Mouse (Mus musculus) embryonic facial prominence, embryonic 11.5 days (tissue): ENCODE data around the gene Tmem25. TPM values are rescaled to one million over a fixed set of nuclear protein-coding genes. Genes with fewer than 3 reads are reported as not detected.

ENCODE experiments used
- ATAC-seq: fragments of 200-750 bp; cut with Nextera tagmentation; replicated peaks from 2 replicates; pipeline ENCODE4 v1.8.0; 2017; ENCODE audit warnings: low read depth; ENCODE audit not compliant: insufficient number of reproducible peaks, low FRiP score, low TSS enrichment
- DNase-seq: peaks from one replicate; pipeline ENCODE4 v3.0.0-alpha.2; 2015; ENCODE audit warnings: low spot score
- H3K27ac ChIP-seq: fragments of 300-500 bp; sonication (generic); replicated peaks from 2 replicates; pipeline ENCODE4 v1.5.1; 2014; ENCODE audit warnings: mild to moderate bottlenecking, low read depth, low read length, control low read depth
- H3K27me3 ChIP-seq: fragments of 300-500 bp; sonication (generic); 2 replicates; pipeline ENCODE4 v1.6.1; 2014; ENCODE audit warnings: mild to moderate bottlenecking, low read length, moderate library complexity, mixed read lengths; ENCODE audit not compliant: control insufficient read depth, insufficient read depth
- H3K36me3 ChIP-seq: fragments of 300-500 bp; sonication (generic); replicated peaks from 2 replicates; pipeline ENCODE4 v1.6.1; 2014; ENCODE audit warnings: low read depth, mild to moderate bottlenecking, low read length, moderate library complexity, mixed read lengths; ENCODE audit not compliant: control insufficient read depth, insufficient read depth
- H3K4me1 ChIP-seq: fragments of 300-500 bp; sonication (generic); 2 replicates; pipeline ENCODE4 v1.6.1; 2014; ENCODE audit warnings: low read length, mixed read lengths; ENCODE audit not compliant: control insufficient read depth, insufficient read depth
- H3K4me2 ChIP-seq: fragments of 300-500 bp; sonication (generic); 2 replicates; pipeline ENCODE4 v1.6.1; 2014; ENCODE audit warnings: low read depth, mild to moderate bottlenecking, control low read depth, low read length, moderate library complexity
- H3K4me3 ChIP-seq: fragments of 300-500 bp; sonication (generic); 2 replicates; pipeline ENCODE4 v1.5.1; 2014; ENCODE audit warnings: low read depth, low read length, control low read depth
- H3K9ac ChIP-seq: fragments of 300-500 bp; sonication (generic); replicated peaks from 2 replicates; pipeline ENCODE4 v1.6.1; 2014; ENCODE audit warnings: mild to moderate bottlenecking, control low read depth, low read length
- H3K9me3 ChIP-seq: fragments of 300-500 bp; sonication (generic); replicated peaks from 2 replicates; pipeline ENCODE4 v1.6.1; 2016; ENCODE audit warnings: mild to moderate bottlenecking, low read length, inconsistent platforms, mixed read lengths; ENCODE audit not compliant: control insufficient read depth
- WGBS: fragments of 180-500 bp; shearing (Covaris S2); extraction: QIAGEN DNeasy Blood & Tissue Kit; methylation state at CpG from one replicate; pipeline ENCODE4 v1.1.7; 2014; 5-methylcytosine and 5-hydroxymethylcytosine counted together
- polyA plus RNA-seq: library from polyadenylated mRNA; unstranded; fragments of >200 nt; fragmentation: Nextera tagmentation; extraction: Ambion mirVana; gene quantifications from 2 replicates; pipeline ENCODE4 v1.2.1, GENCODE M21; 2014

Gene Tmem25
- polyA plus RNA-seq, 1 experiment from 2014 or later: 1.2 TPM

GRCm38 (mm10) chr9:44802808-44803450 is 3.8 kb upstream of the Tmem25 start, which contains the start of gene Ttc36:
TSS of gene Ttc36 (minus strand) at chr9:44803072.
- Histone ChIP-seq H3K4me2 (no peak within 1 kb of the TSS), H3K9ac (no peak within 1 kb of the TSS), H3K36me3 (peaks cover 18% of the 10 kb centered on the region), H3K27ac (no peak within 1 kb of the TSS), H3K9me3 (no peaks in the 10 kb centered on the region), H3K4me1 (no peaks in the 10 kb centered on the region), H3K27me3 (peaks cover 1% of the 10 kb centered on the region; the same call in 1 of the 2 replicates), H3K4me3 (no peak within 1 kb of the TSS)
- DNase-seq: no peak
- no peak for ATAC-seq
- 70% methylated on average over 4 of the region's 4 CpGs for WGBS

DNA sequence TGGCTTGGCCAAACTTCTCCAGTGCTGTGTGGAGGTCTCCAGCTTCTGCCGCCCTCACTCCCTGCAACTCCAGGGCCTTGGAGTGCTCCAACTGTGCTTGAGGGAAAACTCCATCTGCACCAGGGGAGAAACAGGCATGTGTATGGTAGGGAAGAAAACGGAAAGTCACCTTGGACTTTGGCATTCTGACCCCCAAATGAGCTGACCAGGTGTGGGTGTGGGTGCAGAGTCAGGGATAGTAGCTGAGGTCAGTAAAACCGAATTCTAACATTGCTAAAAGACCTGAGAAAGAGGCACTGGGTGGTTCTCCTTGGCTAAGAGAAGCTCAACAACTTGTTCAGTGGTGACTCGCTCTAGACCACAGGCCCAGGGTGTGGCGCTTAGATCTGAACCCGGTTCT is 2.6 kb upstream of the Tmem25 start:
- H3K9ac ChIP-seq: no peak overlapping the region
- ATAC-seq (no peak), DNase-seq (no peak)
- H3K27ac ChIP-seq: no peak overlapping the region
- no peaks in the 10 kb centered on the region for H3K4me1 ChIP-seq
- H3K36me3 ChIP-seq: peaks cover 11% of the 10 kb centered on the region
- H3K4me2 ChIP-seq: no peak overlapping the region
- no peaks in the 10 kb centered on the region for H3K9me3 ChIP-seq
- H3K27me3 ChIP-seq: peaks cover 3% of the 10 kb centered on the region; the same call in 1 of the 2 replicates
- WGBS: 80% methylated on average over 6 of the region's 6 CpGs
- no peak overlapping the region for H3K4me3 ChIP-seq

GRCm38 (mm10) chr9:44799958-44800324 is 834 bp upstream of the Tmem25 start:
- Histone ChIP-seq H3K4me1 (no peaks in the 10 kb centered on the region), H3K9ac (peak overlapping the region; percentile 67), H3K36me3 (no peaks in the 10 kb centered on the region; the same call in 1 of the 2 replicates), H3K27me3 (peaks cover 3% of the 10 kb centered on the region; the same call in 1 of the 2 replicates), H3K4me3 (peak overlapping the region; percentile 42), H3K9me3 (no peaks in the 10 kb centered on the region), H3K4me2 (peak overlapping the region; percentile 96), H3K27ac (no peak overlapping the region; the same call in 1 of the 2 replicates)
- DNase-seq (no peak), ATAC-seq (no peak)
- WGBS: 43% methylated on average over 9 of the region's 9 CpGs

- peaks cover 3% of the 10 kb centered on the region; the same call in 1 of the 2 replicates for H3K27me3 ChIP-seq
Measured at GRCm38 (mm10) chr9:44798298-44798697, 809 bp downstream of the Tmem25 start.

DNA sequence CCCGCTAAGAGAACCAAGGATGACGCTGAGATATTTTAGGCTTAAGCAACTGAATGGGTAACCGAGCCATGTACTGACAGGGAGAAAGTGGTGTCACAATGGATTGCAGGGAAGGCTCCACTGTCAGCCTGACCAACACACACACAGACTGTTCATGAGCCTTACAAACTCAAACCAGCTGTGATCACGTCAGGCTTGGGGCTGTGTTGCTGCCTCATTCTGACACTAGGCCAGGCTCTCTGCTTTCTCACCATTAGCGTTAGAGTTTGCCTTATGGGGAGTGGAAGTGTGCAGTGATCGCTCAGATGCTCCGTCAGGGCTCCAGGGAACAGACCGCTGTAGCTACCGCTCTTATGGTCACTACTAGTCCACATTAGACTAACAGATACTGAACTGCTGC is 6.3 kb downstream of the Tmem25 start:
- WGBS: 73% methylated on average over 9 of the region's 9 CpGs
- DNase-seq (peak; percentile 47), ATAC-seq (no peak)
- no peak overlapping the region for H3K27ac ChIP-seq
- H3K9ac ChIP-seq: no peak overlapping the region
- no peak overlapping the region for H3K4me3 ChIP-seq
- H3K4me2 ChIP-seq: no peak overlapping the region
- no peaks in the 10 kb centered on the region for H3K9me3 ChIP-seq
- H3K4me1 ChIP-seq: no peaks in the 10 kb centered on the region
- peaks cover 13% of the 10 kb centered on the region for H3K36me3 ChIP-seq
- H3K27me3 ChIP-seq: peaks cover under 1% of the 10 kb centered on the region; the same call in 1 of the 2 replicates

More at GRCm38 (mm10) chr9:44798298-44798697, 809 bp downstream of the Tmem25 start:
- ATAC-seq (no peak), DNase-seq (no peak)
- 41% methylated on average over 7 of the region's 7 CpGs for WGBS
- no peaks in the 10 kb centered on the region for H3K9me3 ChIP-seq
- H3K27ac ChIP-seq: no peak overlapping the region
- H3K36me3 ChIP-seq: no peaks in the 10 kb centered on the region
- H3K4me2 ChIP-seq: no peak overlapping the region
- H3K9ac ChIP-seq: no peak overlapping the region
- no peaks in the 10 kb centered on the region for H3K4me1 ChIP-seq
- no peak overlapping the region; the same call in 1 of the 2 replicates for H3K4me3 ChIP-seq

DNA sequence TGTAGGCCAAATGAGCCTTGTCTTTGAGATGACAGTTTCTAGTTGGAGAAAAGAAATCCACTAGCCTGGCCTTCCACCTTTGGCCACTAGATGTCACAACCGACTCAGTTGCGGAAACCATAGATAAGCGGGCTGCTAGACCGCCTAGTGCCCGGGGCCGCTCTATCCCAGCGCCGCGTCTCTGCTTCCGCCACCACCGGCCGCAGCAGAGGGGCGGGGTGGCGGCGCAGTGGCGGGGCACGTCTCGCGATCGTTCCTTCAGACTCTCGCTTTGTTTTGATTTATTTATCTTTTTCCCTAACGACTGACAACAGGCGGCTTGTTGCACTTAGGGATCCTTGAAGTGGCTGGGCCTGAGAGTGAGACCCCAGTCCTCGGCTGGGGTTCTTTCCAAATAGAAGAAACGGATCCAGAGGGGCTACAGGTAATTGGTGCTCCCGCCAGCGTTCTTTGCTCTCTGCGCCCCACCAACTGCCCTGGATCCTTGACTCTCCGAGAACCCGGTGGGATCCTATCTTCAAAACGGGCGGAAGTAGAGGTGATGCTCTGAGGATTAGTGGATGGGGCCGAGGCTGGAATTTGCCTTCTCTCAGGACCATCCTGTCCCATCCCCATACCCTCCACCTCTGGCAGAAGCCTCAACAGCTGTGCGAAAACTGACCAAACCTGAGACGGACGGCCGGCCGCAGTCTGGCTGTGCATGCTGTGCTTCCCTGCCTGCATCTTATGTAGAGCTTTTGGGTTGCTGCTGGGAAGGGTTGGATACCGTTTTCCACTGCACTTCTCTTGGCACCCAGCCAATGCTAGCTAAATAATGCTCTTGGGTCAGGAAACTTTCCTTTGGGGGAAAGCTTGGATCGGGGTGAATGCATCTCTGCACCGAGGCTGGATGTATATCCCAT is 26.1 kb downstream of the Tmem25 start:
- no peaks in the 10 kb centered on the region for H3K4me1 ChIP-seq
- H3K4me2 ChIP-seq: peak overlapping the region; percentile 74
- no peaks in the 10 kb centered on the region for H3K36me3 ChIP-seq
- H3K27me3 ChIP-seq: no peaks in the 10 kb centered on the region
- DNase-seq: peak; percentile 97
- WGBS: under 1% methylated on average over 41 of the region's 41 CpGs
- H3K27ac ChIP-seq: peak overlapping the region; percentile 52
- peak; percentile 99 for ATAC-seq
- H3K9me3 ChIP-seq: no peaks in the 10 kb centered on the region
- peak overlapping the region; percentile 67 for H3K4me3 ChIP-seq
- peak overlapping the region; percentile 83 for H3K9ac ChIP-seq

GRCm38 (mm10) chr9:44772392-44772749 is 26.7 kb downstream of the Tmem25 start:
- Histone ChIP-seq H3K27ac (no peak overlapping the region), H3K27me3 (no peaks in the 10 kb centered on the region), H3K9me3 (no peaks in the 10 kb centered on the region), H3K4me2 (no peak overlapping the region), H3K4me1 (no peaks in the 10 kb centered on the region), H3K4me3 (no peak overlapping the region), H3K36me3 (no peaks in the 10 kb centered on the region), H3K9ac (no peak overlapping the region)
- DNase-seq (no peak), ATAC-seq (no peak)
- 30% methylated on average over 5 of the region's 5 CpGs for WGBS

- no peak overlapping the region for H3K4me2 ChIP-seq
- H3K4me1 ChIP-seq: no peaks in the 10 kb centered on the region
- H3K27ac ChIP-seq: no peak overlapping the region
- WGBS: 90% methylated on average over 5 of the region's 5 CpGs
- ATAC-seq (no peak), DNase-seq (no peak)
- H3K4me3 ChIP-seq: no peak overlapping the region
- H3K9ac ChIP-seq: no peak overlapping the region
- H3K9me3 ChIP-seq: no peaks in the 10 kb centered on the region
- H3K27me3 ChIP-seq: no peaks in the 10 kb centered on the region
- H3K36me3 ChIP-seq: no peaks in the 10 kb centered on the region
Measured at GRCm38 (mm10) chr9:44771376-44771775, 27.7 kb downstream of the Tmem25 start.
